Mouse (Mus musculus) heart, postnatal 10 days (tissue): ENCODE results near the gene Sf3b5. TPM values are rescaled to one million over a fixed set of nuclear protein-coding genes. Genes with fewer than 3 reads are reported as not detected.

Experiments
- total RNA-seq, 2 experiments: library from RNA; stranded (reverse); gene quantifications; 2 replicates each; pipeline ENCODE4 v1.2.3; 2021

The Sf3b5 gene
- total RNA-seq, 2 experiments from 2014 or later, result 7.1 to 8.0 TPM

Other genes with a start within 250 kb of the Sf3b5 start
- 10 to 100 TPM; 77.6 to 80.3 TPM for gene Utrn, start 136.0 kb upstream of the Sf3b5 start, total RNA-seq
- gene Stx11, start 41.0 kb upstream of the Sf3b5 start, total RNA-seq, result 1 to 10 TPM; 2.7 to 2.9 TPM
- gene Plagl1, start 55.2 kb downstream of the Sf3b5 start, total RNA-seq, result 10 to 100 TPM; 50.5 to 50.6 TPM
- gene Zc2hc1b, start 172.7 kb downstream of the Sf3b5 start, total RNA-seq, result not detected
- gene Ltv1, start 187.8 kb downstream of the Sf3b5 start, total RNA-seq, result 10 to 100 TPM; 24.9 to 28.2 TPM